Mouse (Mus musculus) megakaryocyte progenitor cell, adult 5-6 weeks (primary cell): ENCODE measurements at regions not wholly inside any gene's neighbourhood (a gene's known extent, or its start where the extent isn't known, plus 50 kb on each side); places are given as distances from the start of the nearest gene placed in this dataset.

Experiments
- ATAC-seq: replicated peaks from 2 replicates; pipeline ENCODE4 v1.8.0; 2016; ENCODE audit warnings: mild to moderate bottlenecking, moderate TSS enrichment, inconsistent platforms; ENCODE audit not compliant: poor library complexity

GRCm38 (mm10) chr9:94589672-94590071 is 51.8 kb upstream of the 1190002N15Rik start:
- peak; percentile 60 for ATAC-seq

GRCm38 (mm10) chr9:94604993-94605392 is 64.7 kb upstream of the Slc9a9 start:
- peak; percentile 16; the same call in 1 of the 2 replicates for ATAC-seq

- ATAC-seq, result no peak
Observed at GRCm38 (mm10) chr9:94606422-94606821, 63.3 kb upstream of the Slc9a9 start.

GRCm38 (mm10) chr9:94607011-94607749 is 62.5 kb upstream of the Slc9a9 start:
- ATAC-seq, result peak; percentile 74

GRCm38 (mm10) chr9:94607750-94608106 is 62.0 kb upstream of the Slc9a9 start:
- ATAC-seq, result peak; percentile 66

GRCm38 (mm10) chr9:94610101-94610500 is 59.6 kb upstream of the Slc9a9 start:
- no peak for ATAC-seq

- no peak for ATAC-seq
Observed at GRCm38 (mm10) chr9:94610600-94611337, 58.9 kb upstream of the Slc9a9 start.

GRCm38 (mm10) chr9:94613891-94614671 is 55.6 kb upstream of the Slc9a9 start:
- ATAC-seq, result peak; percentile 86

- 0 out of 2 replicates have a peak, but pooled peaks have one; percentile 11 for ATAC-seq
Observed at GRCm38 (mm10) chr9:94615205-94615604, 54.5 kb upstream of the Slc9a9 start.

- ATAC-seq, result no peak
Observed at GRCm38 (mm10) chr9:94618079-94618786, 51.5 kb upstream of the Slc9a9 start.
